Mouse (Mus musculus) liver, embryonic 15.5 days (tissue): Measurements from ENCODE around the gene Gm7970. TPM values are rescaled to one million over a fixed set of nuclear protein-coding genes. Genes with fewer than 3 reads are reported as not detected.
"Not testable (repeated sequence)": the region's sequence is repeated elsewhere in the genome, so short reads cannot be mapped to it uniquely, and the experiment has no call there.

Experiments
- ATAC-seq: fragments of 200-750 bp; cut with Nextera tagmentation; 2 replicates; pipeline ENCODE4 v1.8.0; 2017; ENCODE audit warnings: moderate number of reproducible peaks, mild to moderate bottlenecking, moderate library complexity; ENCODE audit not compliant: insufficient read depth
- H3K27ac ChIP-seq: fragments of 300-500 bp; sonication (generic); replicated peaks from 2 replicates; pipeline ENCODE4 v1.5.1; 2015; ENCODE audit warnings: mild to moderate bottlenecking, inconsistent platforms
- H3K27me3 ChIP-seq: fragments of 300-500 bp; sonication (generic); 2 replicates; pipeline ENCODE4 v1.6.1; 2015; ENCODE audit warnings: mild to moderate bottlenecking, inconsistent platforms
- H3K36me3 ChIP-seq: fragments of 300-500 bp; sonication (generic); replicated peaks from 2 replicates; pipeline ENCODE4 v1.6.1; 2015; ENCODE audit warnings: moderate library complexity, mild to moderate bottlenecking, inconsistent platforms
- H3K4me1 ChIP-seq: fragments of 300-500 bp; sonication (generic); replicated peaks from 2 replicates; pipeline ENCODE4 v1.6.1; 2015; ENCODE audit warnings: inconsistent platforms
- H3K4me2 ChIP-seq: fragments of 300-500 bp; sonication (generic); 2 replicates; pipeline ENCODE4 v1.6.1; 2015; ENCODE audit warnings: moderate library complexity, mild to moderate bottlenecking, inconsistent platforms
- H3K4me3 ChIP-seq: fragments of 300-500 bp; sonication (generic); replicated peaks from 2 replicates; pipeline ENCODE4 v1.5.1; 2015; ENCODE audit warnings: mild to moderate bottlenecking, inconsistent platforms
- H3K9ac ChIP-seq: fragments of 300-500 bp; sonication (generic); 2 replicates; pipeline ENCODE4 v1.6.1; 2015; ENCODE audit warnings: moderate library complexity, mild to moderate bottlenecking, inconsistent platforms
- H3K9me3 ChIP-seq: fragments of 300-500 bp; sonication (generic); replicated peaks from 2 replicates; pipeline ENCODE4 v1.6.1; 2016; ENCODE audit warnings: inconsistent platforms
- WGBS: fragments of 180-500 bp; shearing (Covaris S2); methylation state at CpG from one replicate; pipeline ENCODE4 v1.1.7; 2015; ENCODE audit warnings: mixed read lengths; ENCODE audit not compliant: insufficient replicate concordance; 5-methylcytosine and 5-hydroxymethylcytosine counted together
- polyA plus RNA-seq: library from polyadenylated mRNA; unstranded; fragments of >200 nt; fragmentation: Nextera tagmentation; extraction: Ambion mirVana; gene quantifications from 2 replicates; pipeline ENCODE4 v1.2.1, GENCODE M21; 2015

Gene Gm7970
- polyA plus RNA-seq = not detected in 2 replicates

- WGBS = no CpG with 5 or more reads among the region's 2 CpGs
- not testable (repeated sequence) for H3K4me3 ChIP-seq, H3K9ac ChIP-seq, H3K36me3 ChIP-seq, H3K27me3 ChIP-seq, ATAC-seq, H3K27ac ChIP-seq, H3K4me1 ChIP-seq, H3K4me2 ChIP-seq, H3K9me3 ChIP-seq
Measured at GRCm38 (mm10) chr14:41555483-41555882, at the start of gene Gm7970. Gm7970 (minus strand) TSS chr14:41555583.

- not testable (repeated sequence) for H3K27me3 ChIP-seq, H3K9me3 ChIP-seq, H3K4me2 ChIP-seq, H3K36me3 ChIP-seq, H3K4me1 ChIP-seq, ATAC-seq, H3K4me3 ChIP-seq, H3K27ac ChIP-seq, H3K9ac ChIP-seq
- WGBS = 74% methylated on average over 15 of the region's 15 CpGs
Measured at GRCm38 (mm10) chr14:41600935-41601334, 45.6 kb upstream of the Gm7970 start.

GRCm38 (mm10) chr14:41586346-41586745 is 31.0 kb upstream of the Gm7970 start:
- H3K27ac ChIP-seq, H3K4me3 ChIP-seq, H3K36me3 ChIP-seq, H3K4me2 ChIP-seq, H3K27me3 ChIP-seq, H3K4me1 ChIP-seq, H3K9me3 ChIP-seq, H3K9ac ChIP-seq, ATAC-seq: not testable (repeated sequence)
- WGBS = 62% methylated on average over 1 of the region's 1 CpGs

GRCm38 (mm10) chr14:41572911-41573310 is 17.5 kb upstream of the Gm7970 start, which contains the start of gene 1700049E17Rik2:
1700049E17Rik2 (plus strand) TSS chr14:41573211.
- not testable (repeated sequence) for H3K4me2 ChIP-seq, H3K9ac ChIP-seq, H3K36me3 ChIP-seq, ATAC-seq, H3K27ac ChIP-seq, H3K9me3 ChIP-seq, H3K4me3 ChIP-seq, H3K27me3 ChIP-seq, H3K4me1 ChIP-seq
- no CpG with 5 or more reads among the region's 1 CpGs for WGBS

GRCm38 (mm10) chr14:41524695-41525094 is 30.7 kb downstream of the Gm7970 start:
- H3K4me2 ChIP-seq, H3K9ac ChIP-seq, H3K4me1 ChIP-seq, H3K27me3 ChIP-seq, H3K4me3 ChIP-seq, H3K27ac ChIP-seq, H3K9me3 ChIP-seq, H3K36me3 ChIP-seq, ATAC-seq: not testable (repeated sequence)
- 32% methylated on average over 1 of the region's 1 CpGs for WGBS

GRCm38 (mm10) chr14:41520683-41521082 is 34.7 kb downstream of the Gm7970 start:
- WGBS = 49% methylated on average over 5 of the region's 5 CpGs
- not testable (repeated sequence) for ATAC-seq, H3K4me2 ChIP-seq

More at GRCm38 (mm10) chr14:41520683-41521082, 34.7 kb downstream of the Gm7970 start:
- not testable (repeated sequence) for H3K27ac ChIP-seq, H3K27me3 ChIP-seq, H3K4me1 ChIP-seq, H3K4me3 ChIP-seq, H3K36me3 ChIP-seq, H3K9me3 ChIP-seq, H3K9ac ChIP-seq

Other genes starting within 250 kb of the Gm7970 start
- gene Gm5798, start 207.0 kb downstream of the Gm7970 start, polyA plus RNA-seq = not detected in 2 replicates
- gene Gm7945, start 169.2 kb downstream of the Gm7970 start, polyA plus RNA-seq = not detected in 2 replicates
- not detected in 2 replicates for gene Gm6482, start 147.3 kb downstream of the Gm7970 start, polyA plus RNA-seq
- gene Gm7954, start 102.1 kb downstream of the Gm7970 start, polyA plus RNA-seq = not detected in 2 replicates
- not detected in 2 replicates for gene Gm3486, start 66.1 kb downstream of the Gm7970 start, polyA plus RNA-seq
- gene 1700049E17Rik2, start 17.6 kb upstream of the Gm7970 start, polyA plus RNA-seq = not detected in 2 replicates
- gene Gm3072, start 69.0 kb upstream of the Gm7970 start, polyA plus RNA-seq = not detected in 2 replicates
- gene Gm3676, start 90.9 kb upstream of the Gm7970 start, polyA plus RNA-seq = not detected in 2 replicates
- gene Gm8068, start 146.3 kb upstream of the Gm7970 start, polyA plus RNA-seq = not detected in 2 replicates
- not detected in 2 replicates for gene Gm7929, start 195.0 kb upstream of the Gm7970 start, polyA plus RNA-seq
- gene Gm47189, start 216.9 kb upstream of the Gm7970 start, polyA plus RNA-seq = not detected in 2 replicates